Mouse (Mus musculus): ENCODE measurements around the gene Serinc3. TPM values are rescaled to one million over a fixed set of nuclear protein-coding genes. Genes with fewer than 3 reads are reported as not detected.
"Not testable (repeated sequence)": the region's sequence is repeated elsewhere in the genome, so short reads cannot be mapped to it uniquely, and the experiment has no call there.

Gene Serinc3
- polyA plus RNA-seq (2014; fragmentation: Nextera tagmentation; extraction: Ambion mirVana) = 30.9 and 39.3 TPM in 2 replicates

DNA sequence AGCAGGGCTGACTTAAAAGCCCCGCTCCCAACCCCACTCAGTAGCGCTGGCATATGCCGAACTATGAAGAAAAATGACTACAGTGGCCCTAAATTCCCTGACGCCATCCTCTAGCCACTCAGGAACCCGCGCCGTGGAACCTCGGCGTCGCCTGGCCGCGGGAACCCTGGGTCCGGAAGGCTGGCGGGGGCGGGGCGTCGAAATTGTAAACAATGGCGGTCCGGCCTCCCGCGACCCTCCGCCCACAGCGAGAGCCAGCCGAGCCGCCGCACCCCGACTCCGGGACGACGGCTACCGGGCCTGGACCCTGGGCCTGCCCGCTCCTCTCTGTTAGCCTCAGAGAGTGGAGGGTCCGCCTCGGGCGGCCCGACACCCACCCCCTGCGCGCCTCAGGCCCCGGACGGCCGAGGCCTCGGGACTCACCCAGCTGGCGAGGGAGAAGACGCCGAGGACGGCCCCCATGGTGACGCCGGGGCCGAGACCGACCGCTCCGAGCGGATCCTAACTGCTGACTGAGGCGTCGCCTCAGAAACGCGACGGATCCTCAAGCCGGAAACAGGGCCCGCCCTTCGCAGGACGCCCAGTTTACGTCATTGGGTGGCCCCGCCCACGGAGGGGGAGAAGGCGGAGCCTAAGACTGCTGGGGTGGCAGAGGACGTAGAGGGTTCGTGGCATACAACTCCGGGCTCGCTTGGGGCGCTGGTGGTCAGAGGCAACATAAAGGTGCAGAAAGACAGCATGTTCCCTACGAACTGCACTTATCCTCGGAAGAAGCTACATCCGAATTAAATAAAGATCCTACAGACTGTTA is at the start of gene Serinc3:
Serinc3 (minus strand) TSS at position 557 of the 811 bp plus-strand sequence.
- peaks cover 16% of the 10 kb centered on the region for H3K4me1 ChIP-seq (ENCODE audit: control insufficient read depth, insufficient read depth, low read length)
- peak; percentile 97 for ATAC-seq (ENCODE audit: low FRiP score, low TSS enrichment)
- under 1% methylated on average over 73 of the region's 74 CpGs for WGBS
- H3K9ac ChIP-seq (replicated peaks; ENCODE audit: low read length) = peak within 1 kb of the TSS; percentile 98
- H3K4me3 ChIP-seq (replicated peaks; ENCODE audit: low read depth, low read length) = peak within 1 kb of the TSS; percentile 95
- H3K36me3 ChIP-seq (ENCODE audit: control insufficient read depth, insufficient read depth, low read length) = no peaks in the 10 kb centered on the region
- H3K4me2 ChIP-seq (ENCODE audit: low read length) = peak within 1 kb of the TSS; percentile 55
- H3K9me3 ChIP-seq (ENCODE audit: control insufficient read depth, low read length) = no peaks in the 10 kb centered on the region
- peak; percentile 99 for DNase-seq
- no peaks in the 10 kb centered on the region for H3K27me3 ChIP-seq (ENCODE audit: control insufficient read depth, insufficient read depth, low read length)
- H3K27ac ChIP-seq (replicated peaks; ENCODE audit: low read depth, low read length) = peak within 1 kb of the TSS; percentile 98

DNA sequence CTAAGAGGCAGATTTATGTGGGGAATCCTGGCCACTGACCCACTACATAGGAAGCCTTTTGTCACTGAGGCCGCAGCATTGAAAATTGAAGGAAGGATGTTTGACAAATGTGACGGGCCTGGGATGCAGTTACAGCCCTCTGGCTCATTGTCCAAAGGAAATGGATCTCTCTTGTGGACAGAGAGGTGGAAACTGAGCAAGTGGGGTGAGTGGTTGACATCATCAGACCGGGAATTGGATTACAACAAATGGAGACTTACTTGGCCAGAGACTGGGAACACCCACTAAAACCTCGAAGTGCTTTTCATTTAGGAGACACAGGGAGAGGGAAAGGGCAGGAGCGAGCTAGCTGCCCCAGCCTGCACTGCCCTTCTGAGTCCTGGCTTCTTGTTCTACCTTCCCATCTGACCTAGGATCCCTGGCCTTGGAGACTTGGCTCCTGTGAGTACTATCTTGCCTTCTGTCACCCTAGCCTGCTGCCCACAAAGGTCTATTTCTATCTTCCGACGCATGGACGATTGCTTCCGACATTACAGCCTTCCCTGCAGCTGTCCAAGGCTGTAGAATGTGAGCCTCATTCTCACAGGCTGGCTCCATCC is 48.9 kb upstream of the Serinc3 start:
- no peak for DNase-seq
- no peaks in the 10 kb centered on the region for H3K36me3 ChIP-seq (ENCODE audit: control insufficient read depth, insufficient read depth, low read length)
- no peak for ATAC-seq (ENCODE audit: low FRiP score, low TSS enrichment)
- no peak overlapping the region for H3K27ac ChIP-seq (replicated peaks; ENCODE audit: low read depth, low read length)
- no peaks in the 10 kb centered on the region for H3K27me3 ChIP-seq (ENCODE audit: control insufficient read depth, insufficient read depth, low read length)
- WGBS = 75% methylated on average over 9 of the region's 9 CpGs
- H3K9me3 ChIP-seq (ENCODE audit: control insufficient read depth, low read length) = no peaks in the 10 kb centered on the region
- H3K4me2 ChIP-seq (ENCODE audit: low read length) = no peak overlapping the region
- 0 out of 2 replicates have a peak overlapping the region, but pooled peaks have one; percentile 6 for H3K9ac ChIP-seq (replicated peaks; ENCODE audit: low read length)
- no peak overlapping the region for H3K4me3 ChIP-seq (replicated peaks; ENCODE audit: low read depth, low read length)
- peaks cover 9% of the 10 kb centered on the region for H3K4me1 ChIP-seq (ENCODE audit: control insufficient read depth, insufficient read depth, low read length)

DNA sequence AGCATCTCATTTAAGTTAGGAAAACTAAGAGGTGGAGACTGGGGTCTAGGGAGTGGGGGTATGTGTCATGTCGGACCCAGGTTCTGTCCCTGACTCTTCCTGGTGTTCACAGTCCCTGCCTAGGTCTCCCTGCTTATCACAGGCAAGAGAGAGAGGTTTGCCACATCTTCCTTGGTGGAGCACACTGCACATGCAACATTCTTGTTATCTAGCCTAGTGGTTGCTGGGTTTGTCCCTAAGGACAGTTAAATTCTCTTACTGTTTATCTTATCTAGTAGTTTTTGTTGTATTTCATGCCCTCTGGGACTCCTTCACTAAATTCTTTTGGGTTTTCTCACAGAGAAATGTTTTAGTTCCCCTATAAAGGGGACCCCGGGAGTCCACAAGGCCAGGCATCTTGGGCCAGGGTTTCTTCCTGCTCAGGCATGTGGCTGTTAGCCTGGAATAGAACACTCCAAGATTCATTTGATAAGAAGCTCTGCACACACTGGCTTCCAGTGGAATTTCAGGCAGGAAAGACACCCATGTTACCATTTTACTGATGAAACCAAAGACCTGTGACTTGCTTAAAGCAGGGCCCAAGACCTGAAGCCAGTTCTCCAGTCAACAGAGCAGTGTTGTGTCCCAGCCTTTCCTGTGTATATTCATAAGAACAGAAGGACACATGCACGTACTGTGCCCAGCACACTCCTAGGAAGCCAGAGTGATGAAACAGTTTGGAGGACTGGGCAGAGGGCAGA is 48.1 kb upstream of the Serinc3 start:
- DNase-seq = no peak
- Histone ChIP-seq H3K9me3 (ENCODE audit: control insufficient read depth, low read length) (no peaks in the 10 kb centered on the region), H3K4me1 (ENCODE audit: control insufficient read depth, insufficient read depth, low read length) (peaks cover 9% of the 10 kb centered on the region), H3K27me3 (ENCODE audit: control insufficient read depth, insufficient read depth, low read length) (no peaks in the 10 kb centered on the region), H3K27ac (replicated peaks; ENCODE audit: low read depth, low read length) (no peak overlapping the region), H3K4me2 (ENCODE audit: low read length) (no peak overlapping the region), H3K36me3 (ENCODE audit: control insufficient read depth, insufficient read depth, low read length) (no peaks in the 10 kb centered on the region), H3K9ac (replicated peaks; ENCODE audit: low read length) (no peak overlapping the region), H3K4me3 (replicated peaks; ENCODE audit: low read depth, low read length) (no peak overlapping the region)
- 83% methylated on average over 3 of the region's 3 CpGs for WGBS
- no peak for ATAC-seq (ENCODE audit: low FRiP score, low TSS enrichment)

DNA sequence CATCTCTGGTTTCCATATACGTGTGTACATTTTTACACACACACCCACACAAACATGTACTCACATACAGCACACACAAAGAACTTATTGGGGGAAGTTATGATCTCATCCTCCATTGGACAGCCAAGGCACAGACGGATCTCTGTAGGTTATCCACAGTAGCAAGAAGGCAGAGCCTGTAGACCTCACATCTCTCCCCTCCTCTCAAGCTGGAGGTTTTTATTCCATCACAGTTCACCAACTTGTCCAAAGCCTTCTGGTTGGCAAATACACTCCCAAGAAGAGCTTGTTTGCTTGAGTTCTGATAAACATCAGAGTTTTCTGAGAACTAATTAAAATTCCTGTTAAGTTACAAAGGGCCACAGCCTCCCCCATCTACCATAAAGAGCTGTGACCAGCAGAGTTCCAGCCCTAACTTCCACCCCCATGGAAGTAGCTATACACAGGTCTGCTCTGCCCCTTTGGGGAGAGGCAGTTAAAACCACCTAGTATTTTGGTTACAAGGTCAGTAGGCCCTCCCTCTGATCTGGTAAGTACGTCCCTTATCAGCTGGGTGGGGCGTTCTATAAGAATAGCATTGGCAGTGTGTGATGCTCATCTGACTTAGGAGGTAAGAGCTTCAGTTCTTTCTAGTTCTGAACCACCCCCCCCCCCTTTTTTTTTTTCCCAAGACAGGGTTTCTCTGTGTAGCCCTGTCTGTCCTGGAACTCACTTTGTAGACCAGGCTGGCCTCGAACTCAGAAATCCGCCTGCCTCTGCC is 47.1 kb upstream of the Serinc3 start:
- DNase-seq (no peak), ATAC-seq (ENCODE audit: low FRiP score, low TSS enrichment) (no peak)
- no peaks in the 10 kb centered on the region for H3K27me3 ChIP-seq (ENCODE audit: control insufficient read depth, insufficient read depth, low read length)
- no peak overlapping the region for H3K4me3 ChIP-seq (replicated peaks; ENCODE audit: low read depth, low read length)
- 96% methylated on average over 6 of the region's 6 CpGs for WGBS
- no peak overlapping the region for H3K27ac ChIP-seq (replicated peaks; ENCODE audit: low read depth, low read length)
- no peak overlapping the region for H3K4me2 ChIP-seq (ENCODE audit: low read length)
- no peaks in the 10 kb centered on the region for H3K36me3 ChIP-seq (ENCODE audit: control insufficient read depth, insufficient read depth, low read length)
- H3K9ac ChIP-seq (replicated peaks; ENCODE audit: low read length) = no peak overlapping the region
- no peaks in the 10 kb centered on the region for H3K9me3 ChIP-seq (ENCODE audit: control insufficient read depth, low read length)
- H3K4me1 ChIP-seq (ENCODE audit: control insufficient read depth, insufficient read depth, low read length) = peaks cover 9% of the 10 kb centered on the region

DNA sequence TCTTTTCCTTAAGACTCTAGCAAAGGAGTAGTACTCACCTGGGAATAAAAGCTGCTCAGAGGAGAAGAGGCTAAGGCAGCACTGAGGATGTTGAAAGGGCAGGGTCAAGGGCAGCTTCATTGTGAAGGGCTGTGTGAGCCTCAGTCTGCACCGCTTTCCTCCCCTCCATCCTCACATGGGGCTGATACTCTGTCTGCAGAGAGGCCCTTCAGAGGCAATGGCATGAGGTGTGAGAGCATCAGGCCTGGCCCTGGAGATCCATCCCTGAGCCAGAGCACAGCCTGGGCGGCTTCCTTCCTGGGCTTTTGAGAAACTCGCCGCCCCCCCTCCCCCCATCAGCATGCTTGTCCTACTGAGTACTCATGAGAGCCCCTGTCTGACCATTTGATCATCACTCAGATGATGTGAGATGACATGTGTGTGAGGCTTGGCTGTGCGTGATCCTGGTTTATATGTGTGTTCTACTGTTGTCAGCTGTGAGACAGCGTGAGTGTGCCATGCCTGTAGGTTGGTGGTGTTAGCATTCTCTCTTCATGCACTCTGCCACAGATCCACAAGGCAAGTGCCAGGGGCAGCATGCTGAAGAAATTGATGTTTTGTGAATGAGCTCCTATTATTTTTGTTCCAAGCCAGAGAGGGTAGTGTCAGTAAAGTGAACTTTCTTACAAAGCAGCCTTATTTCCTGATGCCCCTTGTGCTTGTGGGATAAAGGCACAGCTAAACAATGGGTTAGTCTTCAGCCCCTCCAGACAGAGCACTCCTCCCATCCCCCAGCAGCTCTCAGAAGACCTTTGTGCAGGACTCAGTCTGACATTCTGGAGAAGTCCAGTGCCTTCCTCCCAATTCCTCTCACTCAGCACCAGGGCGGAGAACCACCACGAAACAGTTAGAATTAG is 45.7 kb upstream of the Serinc3 start:
- DNase-seq (peak; percentile 15), ATAC-seq (ENCODE audit: low FRiP score, low TSS enrichment) (no peak)
- WGBS = 46% methylated on average over 8 of the region's 8 CpGs
- Histone ChIP-seq H3K4me3 (replicated peaks; ENCODE audit: low read depth, low read length) (no peak overlapping the region), H3K9ac (replicated peaks; ENCODE audit: low read length) (0 out of 2 replicates have a peak overlapping the region, but pooled peaks have one; percentile 14), H3K9me3 (ENCODE audit: control insufficient read depth, low read length) (no peaks in the 10 kb centered on the region), H3K4me1 (ENCODE audit: control insufficient read depth, insufficient read depth, low read length) (peaks cover 9% of the 10 kb centered on the region), H3K27ac (replicated peaks; ENCODE audit: low read depth, low read length) (0 out of 2 replicates have a peak overlapping the region, but pooled peaks have one; percentile 9), H3K36me3 (ENCODE audit: control insufficient read depth, insufficient read depth, low read length) (no peaks in the 10 kb centered on the region), H3K4me2 (ENCODE audit: low read length) (no peak overlapping the region), H3K27me3 (ENCODE audit: control insufficient read depth, insufficient read depth, low read length) (no peaks in the 10 kb centered on the region)

DNA sequence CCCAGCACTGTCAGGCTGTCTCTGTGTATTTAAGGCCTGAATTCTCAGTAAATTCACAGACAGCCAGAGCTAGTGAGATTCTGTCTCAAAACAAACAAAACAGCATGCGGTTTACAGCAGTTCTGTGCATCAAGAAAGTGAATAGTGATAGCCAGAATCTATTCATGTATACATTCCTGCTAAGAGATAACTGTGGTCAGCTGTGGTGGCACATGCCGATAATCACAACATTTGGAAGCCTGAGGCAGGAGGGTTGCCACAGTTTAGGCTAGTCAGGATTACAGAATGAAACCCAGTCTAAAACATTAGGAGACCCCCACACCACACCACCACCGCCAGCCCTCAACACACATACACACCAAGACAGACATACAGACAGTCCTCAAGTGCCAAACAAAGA is 44.8 kb upstream of the Serinc3 start:
- no peak overlapping the region for H3K27ac ChIP-seq (replicated peaks; ENCODE audit: low read depth, low read length)
- ATAC-seq (ENCODE audit: low FRiP score, low TSS enrichment) (no peak), DNase-seq (no peak)
- H3K4me2 ChIP-seq (ENCODE audit: low read length) = no peak overlapping the region
- no peak overlapping the region for H3K9ac ChIP-seq (replicated peaks; ENCODE audit: low read length)
- 89% methylated on average over 3 of the region's 3 CpGs for WGBS
- H3K27me3 ChIP-seq (ENCODE audit: control insufficient read depth, insufficient read depth, low read length) = no peaks in the 10 kb centered on the region
- H3K9me3 ChIP-seq (ENCODE audit: control insufficient read depth, low read length) = no peaks in the 10 kb centered on the region
- H3K4me3 ChIP-seq (replicated peaks; ENCODE audit: low read depth, low read length) = no peak overlapping the region
- peaks cover 9% of the 10 kb centered on the region for H3K4me1 ChIP-seq (ENCODE audit: control insufficient read depth, insufficient read depth, low read length)
- no peaks in the 10 kb centered on the region for H3K36me3 ChIP-seq (ENCODE audit: control insufficient read depth, insufficient read depth, low read length)

DNA sequence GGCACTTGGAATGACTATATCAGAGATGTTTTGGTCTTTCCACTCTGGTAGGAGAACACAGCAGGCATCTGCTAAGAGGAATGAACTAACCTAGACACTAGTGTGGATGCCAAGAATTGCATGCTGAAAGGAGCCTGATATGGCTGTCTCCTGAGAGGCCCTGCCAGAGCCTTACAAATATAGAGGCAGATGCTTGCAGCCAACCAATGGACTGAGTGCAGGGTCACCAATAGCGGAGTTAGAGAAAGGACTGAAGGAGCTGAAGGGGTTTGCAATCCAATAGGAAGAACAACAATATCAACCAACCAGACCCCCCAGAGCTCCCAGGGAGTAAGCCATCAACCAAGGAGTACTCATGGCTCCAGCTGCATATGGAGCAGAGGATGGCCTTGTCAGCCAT is 43.4 kb upstream of the Serinc3 start:
- not testable (repeated sequence) for DNase-seq; ATAC-seq (ENCODE audit: low FRiP score, low TSS enrichment)
- 91% methylated on average over 1 of the region's 1 CpGs for WGBS

More for the DNA sequence above, 43.4 kb upstream of the Serinc3 start:
- H3K4me2 ChIP-seq (ENCODE audit: low read length); H3K4me1 ChIP-seq (ENCODE audit: control insufficient read depth, insufficient read depth, low read length); H3K27me3 ChIP-seq (ENCODE audit: control insufficient read depth, insufficient read depth, low read length); H3K27ac ChIP-seq (replicated peaks; ENCODE audit: low read depth, low read length); H3K9me3 ChIP-seq (ENCODE audit: control insufficient read depth, low read length); H3K36me3 ChIP-seq (ENCODE audit: control insufficient read depth, insufficient read depth, low read length); H3K9ac ChIP-seq (replicated peaks; ENCODE audit: low read length); H3K4me3 ChIP-seq (replicated peaks; ENCODE audit: low read depth, low read length): not testable (repeated sequence)

Measured in midbrain, embryonic 14.5 days (tissue).